Mouse (Mus musculus) heart, embryonic 15.5 days (tissue): Measurements from ENCODE around the gene Cyp2d10. TPM values are rescaled to one million over a fixed set of nuclear protein-coding genes. Genes with fewer than 3 reads are reported as not detected.
"Not testable (repeated sequence)": the region's sequence is repeated elsewhere in the genome, so short reads cannot be mapped to it uniquely, and the experiment has no call there.

ENCODE experiments used
- ATAC-seq: fragments of 200-750 bp; cut with Nextera tagmentation; replicated peaks from 2 replicates; pipeline ENCODE4 v1.8.0; 2017; ENCODE audit warnings: low read depth, moderate TSS enrichment; ENCODE audit not compliant: insufficient number of reproducible peaks, insufficient read depth, low FRiP score
- H3K27ac ChIP-seq: fragments of 300-500 bp; sonication (generic); 2 replicates; pipeline ENCODE4 v1.5.1; 2015; ENCODE audit warnings: mild to moderate bottlenecking, inconsistent platforms
- H3K27me3 ChIP-seq: fragments of 300-500 bp; sonication (generic); 2 replicates; pipeline ENCODE4 v1.6.1; 2015; ENCODE audit warnings: inconsistent platforms
- H3K36me3 ChIP-seq: fragments of 300-500 bp; sonication (generic); 2 replicates; pipeline ENCODE4 v1.6.1; 2015; ENCODE audit warnings: mild to moderate bottlenecking, inconsistent platforms
- H3K4me1 ChIP-seq: fragments of 300-500 bp; sonication (generic); replicated peaks from 2 replicates; pipeline ENCODE4 v1.6.1; 2015; ENCODE audit warnings: inconsistent platforms
- H3K4me2 ChIP-seq: fragments of 300-500 bp; sonication (generic); 2 replicates; pipeline ENCODE4 v1.6.1; 2015; ENCODE audit warnings: inconsistent platforms, mild to moderate bottlenecking, moderate library complexity
- H3K4me3 ChIP-seq: fragments of 300-500 bp; sonication (generic); 2 replicates; pipeline ENCODE4 v1.5.1; 2015; ENCODE audit warnings: mild to moderate bottlenecking, inconsistent platforms
- H3K9ac ChIP-seq: fragments of 300-500 bp; sonication (generic); 2 replicates; pipeline ENCODE4 v1.6.1; 2015; ENCODE audit warnings: mild to moderate bottlenecking, inconsistent platforms
- H3K9me3 ChIP-seq: fragments of 300-500 bp; sonication (generic); replicated peaks from 2 replicates; pipeline ENCODE4 v1.6.1; 2016; ENCODE audit warnings: inconsistent platforms
- WGBS: fragments of 180-500 bp; shearing (Covaris S2); methylation state at CpG from one replicate; pipeline ENCODE4 v1.1.7; 2015; ENCODE audit warnings: mixed read lengths; 5-methylcytosine and 5-hydroxymethylcytosine counted together
- polyA plus RNA-seq: library from polyadenylated mRNA; unstranded; fragments of >200 nt; fragmentation: Nextera tagmentation; extraction: Ambion mirVana; gene quantifications from 2 replicates; pipeline ENCODE4 v1.2.1, GENCODE M21; 2015

Cyp2d10 gene
- polyA plus RNA-seq = 1.0 TPM in 1 of 2 replicates, not detected in the other

DNA sequence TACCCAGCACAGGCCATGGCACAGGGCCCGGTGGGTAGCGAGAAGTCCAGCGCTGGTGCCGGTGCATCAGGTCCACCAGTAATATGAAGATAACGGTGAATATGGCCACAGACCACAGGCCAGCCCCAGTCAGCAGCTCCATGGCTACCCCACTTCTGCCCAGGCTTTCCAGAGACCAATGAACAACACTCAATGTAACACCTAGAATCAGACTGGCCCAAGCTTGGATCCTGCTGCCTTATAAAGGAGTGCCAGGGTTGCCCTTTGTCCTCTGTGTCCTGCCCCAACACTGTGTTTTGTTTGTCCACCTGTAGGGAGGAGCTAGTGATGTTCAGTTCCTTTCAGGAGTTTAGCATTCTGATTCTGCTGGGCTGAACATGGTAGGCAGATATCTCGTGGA lies at the start of gene Cyp2d10:
Gene Cyp2d10, minus strand, starts transcription at position 215 of the 400 bp plus-strand sequence.
- Histone ChIP-seq H3K27me3 (no peaks in the 10 kb centered on the region), H3K27ac (no peak within 1 kb of the TSS), H3K36me3 (no peaks in the 10 kb centered on the region), H3K4me2 (no peak within 1 kb of the TSS), H3K4me1 (no peaks in the 10 kb centered on the region), H3K9me3 (no peaks in the 10 kb centered on the region), H3K9ac (no peak within 1 kb of the TSS), H3K4me3 (no peak within 1 kb of the TSS)
- no peak for ATAC-seq
- 91% methylated on average over 6 of the region's 6 CpGs for WGBS

DNA sequence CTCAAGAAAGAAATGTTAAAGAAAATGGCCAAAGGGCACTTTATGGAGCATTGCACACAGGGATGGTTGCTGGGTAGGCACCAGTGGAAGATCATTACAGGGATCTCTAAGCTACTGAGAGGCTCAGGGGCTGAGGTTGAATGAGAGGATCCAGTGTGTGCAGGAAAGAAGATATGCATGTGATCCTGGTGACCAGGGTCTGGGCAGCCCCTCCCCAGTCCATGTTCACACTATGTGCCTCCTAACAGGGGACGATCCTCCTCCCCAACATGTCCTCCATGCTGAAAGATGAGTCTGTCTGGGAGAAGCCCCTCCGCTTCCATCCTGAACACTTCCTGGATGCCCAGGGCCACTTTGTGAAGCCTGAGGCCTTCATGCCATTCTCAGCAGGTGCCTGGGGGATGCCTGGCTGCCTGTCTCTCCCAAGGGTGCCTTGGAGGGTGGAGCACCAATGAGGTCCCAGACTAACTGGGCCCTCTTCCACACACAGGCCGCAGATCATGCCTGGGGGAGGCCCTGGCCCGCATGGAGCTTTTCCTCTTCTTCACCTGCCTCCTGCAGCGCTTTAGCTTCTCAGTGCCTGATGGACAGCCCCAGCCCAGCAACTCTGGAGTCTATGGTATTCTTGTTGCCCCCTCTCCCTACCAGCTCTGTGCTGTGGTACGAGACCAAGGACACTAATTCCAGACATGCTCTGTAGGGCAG lies 49.2 kb upstream of the Cyp2d10 start:
- H3K27ac ChIP-seq, H3K36me3 ChIP-seq, H3K4me2 ChIP-seq, H3K9me3 ChIP-seq, ATAC-seq, H3K9ac ChIP-seq, H3K27me3 ChIP-seq, H3K4me3 ChIP-seq, H3K4me1 ChIP-seq: not testable (repeated sequence)
- 71% methylated on average over 6 of the region's 6 CpGs for WGBS

DNA sequence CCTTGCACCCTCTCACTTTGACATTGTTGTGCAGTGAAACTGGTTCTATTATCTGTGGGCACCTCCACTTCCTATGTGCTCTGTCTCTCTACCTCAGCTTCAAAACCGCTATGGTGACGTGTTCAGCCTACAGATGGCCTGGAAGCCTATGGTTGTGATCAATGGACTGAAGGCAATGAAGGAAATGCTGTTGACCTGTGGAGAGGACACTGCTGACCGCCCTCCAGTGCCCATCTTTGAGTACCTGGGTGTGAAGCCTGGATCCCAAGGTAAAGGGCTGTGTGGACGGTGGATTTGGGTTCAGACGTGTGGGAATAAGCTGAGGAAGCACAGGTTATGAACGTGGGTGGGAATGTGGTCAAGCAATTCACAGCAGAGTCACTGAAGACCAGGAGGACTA lies 46.5 kb upstream of the Cyp2d10 start:
- H3K4me1 ChIP-seq, H3K27ac ChIP-seq, H3K4me2 ChIP-seq, H3K4me3 ChIP-seq, H3K9me3 ChIP-seq, ATAC-seq, H3K36me3 ChIP-seq, H3K27me3 ChIP-seq, H3K9ac ChIP-seq: not testable (repeated sequence)
- WGBS = 79% methylated on average over 6 of the region's 6 CpGs

DNA sequence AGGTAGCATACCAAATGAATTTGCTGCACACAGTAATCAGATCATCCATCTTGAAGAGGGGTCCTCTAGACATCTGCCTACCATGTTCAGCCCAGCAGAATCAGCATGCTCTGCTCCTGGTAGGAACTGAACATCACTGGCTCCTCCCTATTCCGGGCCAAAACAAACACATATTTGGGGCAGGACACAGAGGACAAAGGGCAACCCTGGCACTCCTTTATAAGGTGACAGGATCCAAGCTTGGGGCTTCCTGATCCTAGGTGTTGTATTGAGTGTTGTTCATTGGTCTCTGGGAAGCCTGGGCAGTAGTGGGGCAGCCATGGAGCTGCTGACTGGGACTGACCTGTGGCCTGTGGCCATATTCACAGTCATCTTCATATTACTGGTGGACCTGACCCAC lies 45.1 kb upstream of the Cyp2d10 start:
- not testable (repeated sequence) for H3K27ac ChIP-seq, H3K27me3 ChIP-seq, H3K36me3 ChIP-seq, H3K9ac ChIP-seq, ATAC-seq, H3K4me1 ChIP-seq, H3K9me3 ChIP-seq, H3K4me2 ChIP-seq, H3K4me3 ChIP-seq
- WGBS = 73% methylated on average over 1 of the region's 1 CpGs

DNA sequence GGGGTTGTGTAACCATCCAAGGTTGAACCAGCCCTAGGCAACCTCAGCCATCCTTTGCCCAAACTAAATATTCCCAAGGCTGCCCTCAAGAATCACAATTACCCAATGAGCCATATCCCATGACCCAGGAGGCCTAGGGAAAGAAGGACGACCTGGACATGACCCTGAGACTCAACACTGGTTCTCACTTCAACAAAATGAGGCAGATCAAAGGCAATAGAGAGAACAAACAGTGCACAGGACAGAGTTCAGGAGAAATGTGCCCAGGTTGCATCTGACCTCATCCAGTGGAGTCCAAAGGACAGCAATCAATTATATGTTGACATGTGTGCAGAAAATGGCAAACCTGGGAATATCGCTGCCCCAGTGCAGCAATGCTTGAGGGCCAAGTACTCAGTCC lies 43.0 kb upstream of the Cyp2d10 start:
- not testable (repeated sequence) for H3K4me2 ChIP-seq, H3K27me3 ChIP-seq, H3K9ac ChIP-seq, ATAC-seq, H3K4me3 ChIP-seq, H3K4me1 ChIP-seq, H3K27ac ChIP-seq, H3K36me3 ChIP-seq, H3K9me3 ChIP-seq
- 66% methylated on average over 2 of the region's 2 CpGs for WGBS

DNA sequence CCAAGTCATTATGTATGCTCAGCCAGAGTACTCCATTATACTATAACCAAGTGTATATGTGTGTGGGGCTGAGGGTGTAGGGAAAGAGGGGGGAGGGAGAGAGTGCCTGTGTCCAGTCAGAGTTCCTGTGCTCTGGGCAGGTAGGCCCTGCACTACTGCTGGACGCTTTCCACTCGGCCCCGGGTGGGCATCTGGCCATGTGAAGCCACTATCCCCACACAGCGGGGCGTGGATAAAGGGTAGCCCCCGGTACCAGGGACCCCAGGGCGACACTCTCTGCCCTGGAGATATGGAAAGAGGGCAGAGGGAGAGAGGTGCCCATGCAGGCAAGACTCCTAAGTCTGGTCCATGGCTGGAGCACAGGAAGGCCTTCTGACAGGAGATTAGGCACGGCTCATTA lies 38.2 kb upstream of the Cyp2d10 start:
- 0 out of 2 replicates have a peak, but pooled peaks cover 3% of the 10 kb centered on the region for H3K4me1 ChIP-seq
- H3K27me3 ChIP-seq = no peaks in the 10 kb centered on the region
- H3K9me3 ChIP-seq = no peaks in the 10 kb centered on the region

DNA sequence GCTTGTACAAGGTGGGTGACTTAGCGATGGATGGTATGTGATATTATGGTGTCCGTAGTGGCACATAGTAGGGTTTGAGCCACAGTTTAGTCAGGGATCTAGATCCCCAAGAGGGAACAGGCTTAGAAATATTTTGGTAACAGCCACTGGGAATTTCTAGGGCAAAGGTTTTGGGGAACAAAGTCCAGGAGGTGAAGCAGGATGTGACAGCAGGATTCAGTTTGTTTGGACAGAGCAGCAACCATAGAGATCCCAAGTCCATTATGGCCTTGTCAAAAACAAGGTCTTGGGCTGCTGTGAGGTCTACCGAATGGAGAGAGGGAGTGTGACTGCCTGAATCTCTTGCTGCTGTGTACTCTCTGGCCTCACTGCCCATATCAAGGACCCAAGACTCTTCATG lies 36.7 kb upstream of the Cyp2d10 start:
- no peak overlapping the region for H3K4me2 ChIP-seq
- no peaks in the 10 kb centered on the region for H3K36me3 ChIP-seq
- no peak overlapping the region for H3K4me3 ChIP-seq
- no peak overlapping the region for H3K27ac ChIP-seq
- no peak overlapping the region for H3K9ac ChIP-seq
- no peaks in the 10 kb centered on the region for H3K9me3 ChIP-seq
- 74% methylated on average over 3 of the region's 3 CpGs for WGBS
- 0 out of 2 replicates have a peak, but pooled peaks cover 3% of the 10 kb centered on the region for H3K4me1 ChIP-seq
- ATAC-seq = no peak
- H3K27me3 ChIP-seq = no peaks in the 10 kb centered on the region

More for the DNA sequence above, 38.2 kb upstream of the Cyp2d10 start:
- ATAC-seq = no peak
- no peak overlapping the region for H3K27ac ChIP-seq
- H3K4me2 ChIP-seq = no peak overlapping the region
- 83% methylated on average over 8 of the region's 8 CpGs for WGBS
- no peaks in the 10 kb centered on the region for H3K36me3 ChIP-seq
- no peak overlapping the region for H3K4me3 ChIP-seq
- H3K9ac ChIP-seq = no peak overlapping the region

DNA sequence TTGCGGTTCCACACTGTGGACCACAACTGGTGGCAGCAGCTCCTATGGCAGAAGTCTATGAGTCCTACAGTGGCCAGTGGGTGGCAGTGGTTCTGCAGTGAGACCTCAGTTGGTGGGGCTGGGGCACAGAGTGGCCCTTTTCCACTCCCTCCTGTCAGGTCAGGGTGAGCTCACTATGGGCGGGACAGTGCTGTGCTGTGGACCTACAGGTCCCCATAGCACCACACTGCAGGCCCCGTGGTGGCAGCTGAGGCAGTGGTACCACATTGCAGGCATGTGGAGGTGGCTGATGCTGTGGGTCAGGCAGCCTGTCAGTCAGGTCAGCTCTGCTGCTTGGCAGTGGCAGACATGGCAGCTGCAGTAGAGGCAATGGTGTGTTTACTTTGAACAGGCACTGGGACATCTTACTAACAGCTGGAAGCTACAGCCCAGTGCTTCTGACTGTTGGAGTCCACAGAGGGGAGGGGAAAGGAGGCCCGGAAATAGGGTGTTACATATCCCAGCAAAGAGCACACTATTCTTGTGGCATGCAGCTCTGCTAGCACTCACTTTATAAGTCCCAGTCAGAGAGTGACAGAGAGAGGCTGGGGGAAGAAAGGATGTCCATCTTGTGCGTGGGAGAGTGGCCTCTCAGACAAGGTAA lies 31.1 kb upstream of the Cyp2d10 start:
- no peak for ATAC-seq
- H3K27me3 ChIP-seq = no peaks in the 10 kb centered on the region
- WGBS = 57% methylated on average over 5 of the region's 5 CpGs

DNA sequence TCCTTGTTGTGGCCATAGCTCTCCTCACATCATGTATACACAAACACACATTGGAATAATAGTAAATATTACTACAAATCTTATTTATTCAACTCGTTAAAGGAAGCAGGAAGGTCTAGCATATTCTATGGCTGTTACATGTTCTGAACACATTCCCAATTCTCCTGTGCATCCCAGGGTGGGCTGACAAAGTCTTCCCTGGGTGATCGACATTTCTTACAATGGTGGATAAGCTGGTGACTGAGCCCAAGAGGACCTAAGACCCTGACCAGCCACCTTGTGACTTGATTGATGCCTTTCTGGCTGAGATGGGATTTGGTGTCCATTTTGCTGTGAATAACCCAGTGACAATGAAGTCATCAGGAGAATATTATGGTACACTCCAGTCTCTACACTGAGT lies 28.6 kb upstream of the Cyp2d10 start:
- Histone ChIP-seq H3K9me3 (peaks cover under 1% of the 10 kb centered on the region), H3K27me3 (no peaks in the 10 kb centered on the region), H3K4me3 (no peak overlapping the region), H3K4me1 (no peaks in the 10 kb centered on the region), H3K4me2 (no peak overlapping the region), H3K9ac (no peak overlapping the region), H3K27ac (no peak overlapping the region), H3K36me3 (no peaks in the 10 kb centered on the region)
- no peak for ATAC-seq
- WGBS = 71% methylated on average over 2 of the region's 2 CpGs

More for the DNA sequence above, 31.1 kb upstream of the Cyp2d10 start:
- no peak overlapping the region for H3K4me3 ChIP-seq
- no peak overlapping the region for H3K4me2 ChIP-seq
- no peak overlapping the region for H3K9ac ChIP-seq
- H3K27ac ChIP-seq = no peak overlapping the region
- H3K4me1 ChIP-seq = no peaks in the 10 kb centered on the region
- H3K36me3 ChIP-seq = no peaks in the 10 kb centered on the region
- no peaks in the 10 kb centered on the region; the same call in 1 of the 2 replicates for H3K9me3 ChIP-seq

DNA sequence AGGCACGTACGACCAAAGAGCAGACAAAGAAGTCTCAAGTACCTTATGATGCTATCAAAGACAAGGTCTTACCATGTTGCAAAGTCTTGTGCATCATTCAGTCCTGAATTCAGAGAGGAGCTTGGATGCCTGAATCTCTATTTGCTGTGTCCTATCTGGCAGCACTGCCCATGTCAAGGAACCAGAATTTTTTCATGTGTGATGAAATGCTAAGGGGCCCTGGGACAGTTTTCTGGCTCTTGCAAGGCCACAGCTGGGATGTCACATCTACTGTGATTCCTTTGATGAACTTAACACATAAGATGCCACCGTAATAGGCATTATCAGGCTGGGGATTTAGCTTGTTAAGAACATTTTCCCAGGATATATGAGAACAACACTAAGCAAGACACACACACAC lies 28.0 kb upstream of the Cyp2d10 start:
- Histone ChIP-seq H3K27me3 (no peaks in the 10 kb centered on the region), H3K9me3 (peaks cover 6% of the 10 kb centered on the region), H3K4me3 (no peak overlapping the region), H3K4me2 (no peak overlapping the region), H3K9ac (no peak overlapping the region), H3K36me3 (no peaks in the 10 kb centered on the region), H3K4me1 (no peaks in the 10 kb centered on the region), H3K27ac (no peak overlapping the region)
- 77% methylated on average over 3 of the region's 3 CpGs for WGBS
- no peak for ATAC-seq

DNA sequence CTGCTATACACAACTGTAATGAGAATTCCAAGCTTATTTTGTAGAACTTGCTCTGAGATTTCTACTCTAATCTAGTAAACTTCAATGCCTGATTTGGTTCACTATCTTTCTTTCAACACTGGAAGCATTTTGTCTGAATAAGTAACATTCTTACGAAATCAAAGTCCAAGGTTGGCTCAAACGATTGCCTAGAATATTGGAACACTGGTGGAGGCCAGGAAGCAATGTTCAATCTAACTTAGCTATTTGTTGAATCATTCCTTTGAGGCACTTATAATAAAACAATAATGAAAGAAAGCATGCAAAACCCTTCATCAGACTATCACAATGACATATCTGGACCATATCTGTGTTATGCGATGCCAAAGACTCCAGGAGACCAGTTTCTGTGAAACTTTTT lies 27.5 kb upstream of the Cyp2d10 start:
- no peaks in the 10 kb centered on the region for H3K4me1 ChIP-seq
- peaks cover 9% of the 10 kb centered on the region for H3K9me3 ChIP-seq
- no peaks in the 10 kb centered on the region for H3K36me3 ChIP-seq
- no peaks in the 10 kb centered on the region for H3K27me3 ChIP-seq
- 79% methylated on average over 3 of the region's 3 CpGs for WGBS
- H3K27ac ChIP-seq = no peak overlapping the region
- H3K4me3 ChIP-seq = no peak overlapping the region
- no peak for ATAC-seq
- H3K4me2 ChIP-seq = no peak overlapping the region
- H3K9ac ChIP-seq = no peak overlapping the region

DNA sequence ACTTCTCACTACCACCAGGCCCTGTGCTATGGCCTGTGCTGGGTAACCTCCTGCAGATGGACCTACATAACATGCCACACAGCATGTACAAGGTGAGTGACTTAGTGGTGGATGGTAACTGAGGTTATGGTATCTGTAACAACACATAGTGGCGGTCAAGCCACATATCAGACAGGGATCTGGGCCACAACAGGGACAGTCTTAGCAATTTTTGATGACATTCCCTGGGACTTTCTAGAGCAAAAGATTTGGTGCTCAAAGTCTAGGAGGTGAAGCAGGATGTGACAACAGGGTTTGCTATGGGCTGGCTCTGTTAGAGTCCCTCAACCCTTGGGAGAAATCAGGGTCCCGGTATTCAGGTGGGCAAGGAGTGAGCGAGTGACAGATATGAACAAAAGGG lies 26.6 kb upstream of the Cyp2d10 start:
- H3K9ac ChIP-seq = no peak overlapping the region
- no peak overlapping the region for H3K27ac ChIP-seq
- no peaks in the 10 kb centered on the region for H3K4me1 ChIP-seq
- no peak for ATAC-seq
- H3K9me3 ChIP-seq = peaks cover 9% of the 10 kb centered on the region
- no peaks in the 10 kb centered on the region for H3K36me3 ChIP-seq
- 88% methylated on average over 3 of the region's 3 CpGs for WGBS
- no peaks in the 10 kb centered on the region for H3K27me3 ChIP-seq
- H3K4me2 ChIP-seq = no peak overlapping the region
- no peak overlapping the region for H3K4me3 ChIP-seq
